Mouse (Mus musculus): Measurements from ENCODE around the gene Zfp600. TPM values are rescaled to one million over a fixed set of nuclear protein-coding genes. Genes with fewer than 3 reads are reported as not detected.
A peak's percentile ranks its signal among the peaks of the same experiment; 100 is the strongest.
"Not testable (repeated sequence)": the region's sequence is repeated elsewhere in the genome, so short reads cannot be mapped to it uniquely, and the experiment has no call there.

Zfp600 gene
- not detected in 2 replicates for polyA plus RNA-seq (2014; fragmentation: Nextera tagmentation; extraction: Ambion mirVana)

DNA sequence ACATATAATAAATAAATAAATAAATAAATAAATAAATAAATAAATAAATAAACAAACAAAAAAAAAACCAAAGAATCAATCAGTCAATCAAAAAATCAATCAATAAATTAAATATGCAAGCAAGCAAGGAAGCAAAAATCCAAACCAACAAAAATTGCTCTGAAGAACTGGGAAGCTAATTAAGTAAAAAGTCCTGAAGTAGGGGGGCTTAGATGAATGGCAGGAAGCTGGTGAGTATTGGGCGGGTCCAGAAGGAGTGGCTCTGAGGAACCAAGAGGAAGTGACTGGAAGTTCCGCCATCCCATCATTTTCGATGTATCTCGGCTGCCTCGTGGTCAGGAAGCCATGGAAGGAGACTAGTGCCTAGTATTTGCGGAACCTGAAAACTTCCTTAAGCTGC lies at the start of gene Zfp600:
Zfp600 (plus strand) TSS at position 301 of the 400 bp plus-strand sequence.
- not testable (repeated sequence) for H3K9me3 ChIP-seq (ENCODE audit: control insufficient read depth, low read length); H3K36me3 ChIP-seq (ENCODE audit: control insufficient read depth, insufficient read depth, low read length); H3K27ac ChIP-seq (ENCODE audit: low read depth, low read length); H3K9ac ChIP-seq (ENCODE audit: low read length); DNase-seq (ENCODE audit: low spot score); H3K4me3 ChIP-seq (ENCODE audit: low read depth, low read length); H3K27me3 ChIP-seq (ENCODE audit: control insufficient read depth, insufficient read depth, low read length); H3K4me2 ChIP-seq (ENCODE audit: low read depth); ATAC-seq (ENCODE audit: insufficient read depth, low FRiP score, low TSS enrichment); H3K4me1 ChIP-seq (ENCODE audit: control insufficient read depth, insufficient read depth, low read length)
- no CpG with 5 or more reads among the region's 6 CpGs for WGBS

DNA sequence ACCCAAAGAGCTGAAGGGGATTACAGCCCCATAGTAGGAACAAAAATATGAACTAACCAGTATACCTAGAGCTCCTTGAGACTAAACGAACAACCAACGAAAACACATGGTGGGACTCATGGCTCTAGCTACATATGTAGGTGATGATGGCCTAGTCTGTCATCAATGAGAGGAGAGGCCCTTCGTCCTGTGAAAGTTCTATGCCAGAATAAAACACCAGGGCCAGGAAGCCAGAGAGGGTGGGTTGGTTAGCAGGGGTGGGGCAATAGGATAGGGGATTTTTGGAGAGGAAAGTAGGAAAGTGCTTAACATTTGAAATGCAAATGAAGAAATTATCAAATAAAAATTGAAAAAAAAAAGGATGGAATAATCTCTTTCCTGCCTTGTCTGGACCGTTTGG lies 6.3 kb downstream of the Zfp600 start:
- not testable (repeated sequence) for DNase-seq (ENCODE audit: low spot score); H3K27ac ChIP-seq (ENCODE audit: low read depth, low read length); H3K4me3 ChIP-seq (ENCODE audit: low read depth, low read length); H3K4me1 ChIP-seq (ENCODE audit: control insufficient read depth, insufficient read depth, low read length); H3K9me3 ChIP-seq (ENCODE audit: control insufficient read depth, low read length); ATAC-seq (ENCODE audit: insufficient read depth, low FRiP score, low TSS enrichment); H3K27me3 ChIP-seq (ENCODE audit: control insufficient read depth, insufficient read depth, low read length); H3K4me2 ChIP-seq (ENCODE audit: low read depth); H3K36me3 ChIP-seq (ENCODE audit: control insufficient read depth, insufficient read depth, low read length); H3K9ac ChIP-seq (ENCODE audit: low read length)
- 91% methylated on average over 2 of the region's 4 CpGs for WGBS

DNA sequence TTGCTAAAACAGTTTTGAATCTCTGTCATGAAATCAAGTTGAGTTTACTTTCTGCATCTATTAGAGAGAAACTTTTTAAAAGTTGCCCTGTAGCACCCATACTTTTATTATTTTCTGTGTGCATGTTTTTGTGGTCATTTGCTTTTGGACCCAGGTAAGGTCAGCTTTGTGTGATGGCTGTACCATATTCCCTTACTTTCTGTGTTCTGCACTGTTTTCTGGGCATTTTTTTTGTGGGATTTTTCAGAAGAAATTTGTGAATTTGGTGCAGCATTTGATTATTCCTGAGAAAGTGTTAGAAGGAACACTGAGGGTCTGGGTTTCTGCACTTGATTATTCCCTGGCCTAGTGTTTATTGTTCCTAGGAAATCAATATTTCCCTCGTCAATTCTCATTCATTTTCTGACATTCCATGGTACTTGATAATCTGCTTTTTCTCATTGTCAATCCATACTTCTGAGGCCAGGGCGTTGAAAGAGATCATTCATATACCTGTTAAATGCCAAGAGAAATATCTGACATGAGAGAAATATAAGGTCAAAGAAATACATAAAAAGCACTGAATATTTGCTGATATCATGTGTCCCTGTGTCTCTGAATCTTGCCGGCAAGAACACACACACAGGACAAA lies 10.7 kb downstream of the Zfp600 start:
- ATAC-seq (ENCODE audit: insufficient read depth, low FRiP score, low TSS enrichment) (peak; percentile 38; the same call in 1 of the 2 replicates), DNase-seq (ENCODE audit: low spot score) (peak; percentile 3)
- H3K9me3 ChIP-seq (ENCODE audit: control insufficient read depth, low read length); H3K36me3 ChIP-seq (ENCODE audit: control insufficient read depth, insufficient read depth, low read length); H3K9ac ChIP-seq (ENCODE audit: low read length); H3K4me1 ChIP-seq (ENCODE audit: control insufficient read depth, insufficient read depth, low read length); H3K4me2 ChIP-seq (ENCODE audit: low read depth); H3K4me3 ChIP-seq (ENCODE audit: low read depth, low read length); H3K27ac ChIP-seq (ENCODE audit: low read depth, low read length); H3K27me3 ChIP-seq (ENCODE audit: control insufficient read depth, insufficient read depth, low read length): not testable (repeated sequence)
- 80% methylated on average over 3 of the region's 3 CpGs for whole genome bisulfite sequencing

DNA sequence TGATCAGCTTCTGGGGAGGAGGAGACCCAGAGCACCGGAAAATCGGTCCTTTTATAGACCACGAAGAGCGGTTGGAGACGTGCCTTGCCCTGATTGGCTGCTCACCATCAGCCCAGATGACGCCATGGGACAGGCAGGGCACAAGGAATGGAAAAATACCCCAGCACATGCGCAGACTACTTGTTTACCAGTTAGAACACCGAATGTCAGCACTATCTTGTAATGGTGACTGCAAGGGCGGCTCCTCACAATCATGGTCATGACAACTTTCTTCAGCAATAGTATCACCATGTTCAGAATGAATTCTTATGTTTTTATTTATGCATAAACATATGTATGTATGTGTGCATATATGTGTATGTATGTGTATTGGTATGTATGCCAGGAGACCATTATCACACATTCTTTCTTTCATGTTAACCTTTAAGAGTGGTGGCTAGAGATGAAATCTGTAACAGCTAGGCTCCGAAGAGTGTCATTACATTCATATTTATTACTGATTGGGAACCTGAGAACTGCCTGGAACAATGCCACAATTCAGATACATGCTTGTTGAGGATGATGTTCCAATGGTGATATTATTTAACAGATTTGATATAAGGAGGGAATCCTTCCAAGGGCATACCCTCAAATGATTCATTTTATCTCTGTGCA lies 11.4 kb downstream of the Zfp600 start:
- not testable (repeated sequence) for H3K4me1 ChIP-seq (ENCODE audit: control insufficient read depth, insufficient read depth, low read length); H3K9ac ChIP-seq (ENCODE audit: low read length); H3K9me3 ChIP-seq (ENCODE audit: control insufficient read depth, low read length); H3K36me3 ChIP-seq (ENCODE audit: control insufficient read depth, insufficient read depth, low read length); H3K4me2 ChIP-seq (ENCODE audit: low read depth); H3K4me3 ChIP-seq (ENCODE audit: low read depth, low read length); H3K27me3 ChIP-seq (ENCODE audit: control insufficient read depth, insufficient read depth, low read length); H3K27ac ChIP-seq (ENCODE audit: low read depth, low read length)
- ATAC-seq (ENCODE audit: insufficient read depth, low FRiP score, low TSS enrichment), result peak; percentile 63
- 86% methylated on average over 10 of the region's 10 CpGs for WGBS
- peak; percentile 6 for DNase-seq (ENCODE audit: low spot score)

DNA sequence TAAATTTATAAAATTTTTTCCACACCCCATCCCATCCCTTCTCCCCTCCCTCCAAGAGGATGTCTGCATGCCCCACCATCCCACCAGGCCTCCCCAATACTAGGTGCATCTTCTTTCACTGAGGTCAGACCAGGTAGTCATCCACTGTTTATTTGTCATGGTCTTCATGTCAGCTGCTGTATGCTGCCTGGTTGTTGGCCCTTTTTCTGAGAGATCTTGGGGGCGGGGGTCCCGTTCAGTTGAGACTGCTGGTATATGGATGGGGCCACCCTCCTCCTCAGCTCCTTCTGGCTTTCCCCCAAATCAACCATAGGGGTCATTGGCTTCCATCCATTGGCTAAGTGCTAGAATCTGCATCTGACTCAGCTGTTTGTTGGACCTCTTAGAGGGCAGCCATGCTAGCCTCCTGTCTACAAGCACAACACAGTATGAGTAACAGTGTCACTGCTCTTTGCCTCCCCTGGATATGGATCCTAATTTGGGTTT lies 12.1 kb downstream of the Zfp600 start:
- WGBS, result no CpG with 5 or more reads among the region's 2 CpGs

DNA sequence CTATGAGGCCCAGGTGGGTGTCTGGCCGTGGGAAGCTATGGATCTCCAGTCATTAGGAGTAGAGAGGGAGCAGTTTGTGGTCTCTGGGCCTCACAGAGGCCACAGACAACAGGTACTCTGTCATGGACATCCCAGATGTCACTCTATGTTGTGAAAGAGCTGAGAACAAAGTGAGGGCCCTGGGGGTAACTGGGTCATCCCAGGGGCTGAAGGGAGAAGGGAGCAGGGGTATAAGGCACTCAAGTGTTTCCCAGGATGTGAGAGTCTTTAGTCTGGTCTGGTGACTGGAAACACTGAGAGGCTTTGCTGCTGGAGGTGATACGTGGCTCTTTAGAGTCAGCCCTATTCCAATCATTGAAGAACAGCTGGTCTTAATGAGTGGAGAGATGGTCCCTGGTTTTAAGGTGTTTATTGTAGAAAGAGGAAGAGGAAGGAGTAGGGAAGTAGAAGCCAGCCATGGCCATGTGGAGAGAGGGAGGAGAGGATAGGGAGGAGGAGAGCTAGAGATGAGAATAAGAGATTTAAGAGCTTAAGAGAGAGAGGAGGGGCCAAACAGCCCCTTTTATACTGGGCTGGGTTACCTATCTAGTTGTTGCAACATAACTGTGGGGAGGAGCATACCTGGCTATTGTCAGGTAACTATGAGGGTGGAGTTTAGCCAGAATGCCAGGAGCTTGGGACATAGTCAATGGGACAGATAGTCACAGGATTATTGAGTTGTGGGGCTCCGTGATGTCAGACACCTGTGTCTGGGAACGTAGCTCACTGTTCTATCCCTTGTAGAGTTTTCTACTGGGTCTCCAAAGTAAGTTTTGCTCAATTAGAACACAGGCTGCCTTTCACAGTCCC lies 17.0 kb downstream of the Zfp600 start:
- not testable (repeated sequence) for DNase-seq (ENCODE audit: low spot score); H3K4me2 ChIP-seq (ENCODE audit: low read depth); H3K4me1 ChIP-seq (ENCODE audit: control insufficient read depth, insufficient read depth, low read length); H3K9ac ChIP-seq (ENCODE audit: low read length); H3K4me3 ChIP-seq (ENCODE audit: low read depth, low read length); H3K27ac ChIP-seq (ENCODE audit: low read depth, low read length); H3K27me3 ChIP-seq (ENCODE audit: control insufficient read depth, insufficient read depth, low read length); H3K36me3 ChIP-seq (ENCODE audit: control insufficient read depth, insufficient read depth, low read length); H3K9me3 ChIP-seq (ENCODE audit: control insufficient read depth, low read length)
- ATAC-seq (ENCODE audit: insufficient read depth, low FRiP score, low TSS enrichment), result peak; percentile 74
- WGBS, result 70% methylated on average over 3 of the region's 4 CpGs

More for the DNA sequence above, 12.1 kb downstream of the Zfp600 start:
- not testable (repeated sequence) for DNase-seq (ENCODE audit: low spot score); H3K4me2 ChIP-seq (ENCODE audit: low read depth); H3K4me1 ChIP-seq (ENCODE audit: control insufficient read depth, insufficient read depth, low read length); H3K4me3 ChIP-seq (ENCODE audit: low read depth, low read length); H3K27ac ChIP-seq (ENCODE audit: low read depth, low read length); H3K9ac ChIP-seq (ENCODE audit: low read length); H3K36me3 ChIP-seq (ENCODE audit: control insufficient read depth, insufficient read depth, low read length); H3K27me3 ChIP-seq (ENCODE audit: control insufficient read depth, insufficient read depth, low read length); H3K9me3 ChIP-seq (ENCODE audit: control insufficient read depth, low read length)
- ATAC-seq (ENCODE audit: insufficient read depth, low FRiP score, low TSS enrichment), result peak; percentile 64

DNA sequence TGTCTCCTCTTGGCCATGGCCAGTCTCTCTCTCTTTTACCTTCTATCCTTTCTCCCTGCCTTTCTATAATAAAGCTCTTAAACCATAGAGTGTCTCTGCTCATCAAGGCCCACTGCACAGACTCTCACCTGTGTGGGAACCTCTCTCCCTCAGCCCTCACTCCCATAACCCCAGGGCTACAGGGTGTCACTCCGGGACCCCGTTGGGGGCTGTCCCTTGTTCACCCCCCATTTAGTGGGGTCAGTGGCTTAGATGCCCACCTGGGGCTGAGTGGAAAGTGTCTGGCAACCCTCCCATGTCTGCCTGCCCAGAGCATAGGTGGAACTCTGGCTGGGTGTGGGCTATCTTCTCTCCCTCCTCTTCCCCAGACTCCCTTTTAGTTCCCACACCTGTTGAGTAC lies 47.7 kb downstream of the Zfp600 start:
- not testable (repeated sequence) for H3K4me2 ChIP-seq (ENCODE audit: low read depth); H3K9ac ChIP-seq (ENCODE audit: low read length); H3K36me3 ChIP-seq (ENCODE audit: control insufficient read depth, insufficient read depth, low read length); H3K4me1 ChIP-seq (ENCODE audit: control insufficient read depth, insufficient read depth, low read length); H3K27ac ChIP-seq (ENCODE audit: low read depth, low read length); H3K27me3 ChIP-seq (ENCODE audit: control insufficient read depth, insufficient read depth, low read length); DNase-seq (ENCODE audit: low spot score); ATAC-seq (ENCODE audit: insufficient read depth, low FRiP score, low TSS enrichment); H3K4me3 ChIP-seq (ENCODE audit: low read depth, low read length); H3K9me3 ChIP-seq (ENCODE audit: control insufficient read depth, low read length)
- 87% methylated on average over 2 of the region's 2 CpGs for WGBS

DNA sequence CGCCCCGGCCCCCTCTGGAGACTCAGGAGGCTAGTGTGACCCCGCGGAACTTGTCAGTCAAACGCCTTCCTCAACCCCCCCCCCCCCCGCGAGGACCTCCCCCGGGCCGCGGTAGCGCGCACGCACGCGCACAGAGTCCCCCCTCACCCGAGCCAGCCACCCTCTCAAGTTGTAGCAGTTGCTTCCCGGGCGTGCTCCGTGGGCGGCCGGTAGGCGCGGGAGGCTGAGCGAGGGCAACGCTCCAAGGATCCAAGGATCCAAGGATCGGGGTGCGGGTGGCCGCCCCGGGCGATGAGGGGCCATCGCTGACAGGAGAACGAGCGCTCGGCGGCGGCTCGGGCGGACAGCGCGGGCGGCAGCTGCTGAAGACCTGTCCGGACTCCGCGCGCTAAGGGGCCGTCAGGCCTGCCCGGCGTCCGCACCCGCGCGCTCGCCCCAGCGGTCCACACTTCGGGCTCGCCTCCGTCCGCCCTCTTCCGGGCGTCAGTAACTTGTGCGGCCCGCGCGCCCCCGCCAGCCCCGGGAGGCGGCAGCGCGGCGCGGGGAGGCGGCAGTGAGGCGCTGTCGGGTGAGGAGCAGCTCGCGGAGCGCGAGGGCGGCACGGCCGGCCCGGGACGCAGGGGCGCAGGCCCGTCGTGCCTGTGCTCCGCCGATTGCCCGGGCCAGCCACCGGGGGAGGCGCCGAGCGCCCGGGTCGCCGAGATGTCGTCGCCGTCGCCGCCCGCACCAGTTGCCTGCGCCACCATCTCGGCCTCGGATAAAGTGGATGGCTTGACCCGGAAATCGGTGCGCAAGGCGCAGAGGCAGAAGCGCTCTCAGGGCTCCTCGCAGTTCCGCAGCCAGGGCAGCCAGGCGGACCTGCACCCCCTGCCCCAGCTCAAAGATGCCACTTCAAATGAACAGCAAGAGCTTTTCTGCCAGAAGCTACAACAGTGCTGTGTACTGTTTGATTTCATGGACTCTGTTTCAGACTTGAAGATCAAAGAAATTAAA lies 82.9 kb downstream of the Zfp600 start:
- not testable (repeated sequence) for H3K4me1 ChIP-seq (ENCODE audit: control insufficient read depth, insufficient read depth, low read length); H3K36me3 ChIP-seq (ENCODE audit: control insufficient read depth, insufficient read depth, low read length); H3K9ac ChIP-seq (ENCODE audit: low read length); H3K4me3 ChIP-seq (ENCODE audit: low read depth, low read length); H3K4me2 ChIP-seq (ENCODE audit: low read depth); DNase-seq (ENCODE audit: low spot score); H3K27ac ChIP-seq (ENCODE audit: low read depth, low read length); H3K27me3 ChIP-seq (ENCODE audit: control insufficient read depth, insufficient read depth, low read length); H3K9me3 ChIP-seq (ENCODE audit: control insufficient read depth, low read length)
- WGBS, result 3% methylated on average over 18 of the region's 113 CpGs
- peak; percentile 92 for ATAC-seq (ENCODE audit: insufficient read depth, low FRiP score, low TSS enrichment)

Data from neural tube, embryonic 11.5 days (tissue).